Mouse (Mus musculus) lung, adult 18-20 months (tissue): ENCODE results near the gene Cck.

Experiments
- DNase-seq, 2 experiments: peaks; one replicate each; pipeline ENCODE4 v3.0.0; 2022; ENCODE audit warnings: mixed read lengths in 2 of 2

Cck gene

DNA sequence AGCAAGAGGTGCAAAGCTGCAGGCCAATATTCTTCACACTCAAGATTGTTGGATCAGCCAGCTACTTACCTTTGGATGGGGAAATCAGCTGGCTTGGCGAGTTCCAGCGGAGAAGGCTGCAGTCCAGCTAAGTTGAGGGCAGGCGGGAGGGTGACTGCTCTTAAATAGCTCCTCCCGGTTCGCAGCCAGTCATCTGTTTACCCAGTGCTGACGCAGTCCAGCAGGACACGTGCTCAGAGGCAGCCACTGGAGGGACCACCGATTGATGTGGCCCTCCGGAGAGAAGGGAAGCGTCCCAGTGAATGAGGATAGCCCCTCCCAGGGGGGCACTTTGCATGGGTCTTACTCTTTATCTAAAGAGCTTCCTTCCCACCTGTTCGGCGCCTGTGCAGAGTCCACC is at the start of gene Cck:
Cck (minus strand) TSS at position 166 of the 400 bp plus-strand sequence.
- peak; percentile 55 to 69 for DNase-seq

DNA sequence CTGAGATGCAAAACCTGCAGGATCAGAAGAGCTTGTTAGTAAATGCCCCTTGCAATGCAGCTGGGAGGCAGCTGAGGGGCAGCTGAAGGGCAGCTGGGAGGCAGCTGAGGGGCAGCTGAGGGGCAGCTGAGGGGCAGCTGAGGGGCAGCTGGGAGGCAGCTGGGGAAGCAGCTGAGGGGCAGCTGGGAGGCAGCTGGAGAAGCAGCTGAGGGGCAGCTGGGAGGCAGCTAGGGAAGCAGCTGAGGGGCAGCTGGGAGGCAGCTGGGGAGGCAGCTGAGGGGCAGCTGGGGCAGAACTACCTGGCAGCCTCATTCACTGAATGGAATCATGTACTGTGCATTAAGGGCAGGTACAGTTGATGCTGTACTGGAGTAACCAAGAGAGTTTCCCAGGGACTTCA is 46.0 kb upstream of the Cck start:
- no peak for DNase-seq

DNA sequence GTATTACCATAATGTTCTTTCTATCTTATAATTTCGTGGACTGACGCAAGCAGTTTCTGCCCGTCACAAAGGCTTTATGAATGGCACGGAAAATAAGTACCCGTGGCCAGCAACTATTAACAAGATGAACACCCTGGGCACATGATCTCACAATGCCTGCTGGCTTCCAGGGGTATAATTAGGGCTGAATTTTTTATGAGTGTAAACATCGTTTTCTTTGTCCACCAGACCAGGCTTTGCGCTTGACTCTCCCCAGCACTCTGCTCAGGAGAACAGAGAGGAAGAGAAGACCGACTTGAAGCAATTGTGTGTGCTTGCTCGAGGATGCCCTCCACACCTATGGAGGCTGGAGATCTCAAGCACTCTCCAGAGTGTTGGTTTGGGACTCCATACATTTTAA is 37.1 kb upstream of the Cck start:
- DNase-seq: no peak

DNA sequence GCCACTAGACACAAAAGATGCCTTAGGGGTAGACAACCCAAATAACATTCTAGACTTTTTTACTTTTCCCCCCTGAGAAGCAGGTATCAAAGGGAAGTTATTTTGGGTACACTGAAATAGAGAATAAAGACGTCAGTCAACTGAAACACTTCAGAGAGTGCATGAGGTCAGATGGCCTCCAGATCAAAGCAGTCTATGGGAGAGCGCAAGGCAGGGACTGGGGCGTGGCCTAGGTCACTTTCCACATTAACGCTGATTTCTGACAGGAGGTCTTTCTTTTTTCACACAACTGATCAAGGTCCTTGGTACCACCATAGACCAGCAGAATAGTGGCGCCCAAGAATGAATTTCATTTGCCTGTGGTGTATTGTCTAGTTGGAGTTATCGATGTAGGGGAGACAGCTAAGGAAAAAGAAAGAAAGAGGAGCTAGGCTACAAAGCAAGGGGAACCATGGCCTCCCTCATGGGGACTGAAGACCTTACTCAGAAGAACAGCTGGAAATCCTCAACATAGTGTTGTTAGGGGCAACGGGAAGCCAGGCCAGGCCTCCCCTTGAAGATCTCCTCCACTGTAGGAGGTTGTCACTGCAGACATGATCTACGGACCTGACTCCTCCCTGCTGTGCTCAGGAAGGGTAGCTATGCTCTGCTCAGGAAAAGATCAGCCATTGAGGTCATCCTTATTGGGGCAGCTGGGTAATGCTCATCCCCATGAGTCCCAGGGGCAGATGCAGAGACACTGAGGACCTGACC is 33.3 kb upstream of the Cck start:
- no peak for DNase-seq

DNA sequence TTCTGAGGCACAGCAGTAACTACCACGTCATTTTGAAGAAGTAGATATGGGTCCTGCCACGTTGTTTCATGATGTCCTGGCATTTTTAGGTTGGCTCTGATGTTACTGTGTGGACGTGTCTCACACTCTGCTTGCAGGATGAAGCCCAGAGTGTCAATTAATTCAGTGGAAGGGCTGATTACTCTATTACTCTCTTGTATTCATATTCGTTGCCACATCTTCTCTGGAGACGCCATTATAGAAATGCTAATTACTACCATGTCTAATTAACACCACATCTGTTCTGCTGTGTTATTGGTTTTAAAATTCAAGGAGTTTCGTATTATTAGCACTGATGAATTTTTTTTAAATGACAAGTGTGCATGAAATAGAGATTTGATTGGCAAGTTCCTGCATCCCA is 30.7 kb upstream of the Cck start:
- no peak for DNase-seq

DNA sequence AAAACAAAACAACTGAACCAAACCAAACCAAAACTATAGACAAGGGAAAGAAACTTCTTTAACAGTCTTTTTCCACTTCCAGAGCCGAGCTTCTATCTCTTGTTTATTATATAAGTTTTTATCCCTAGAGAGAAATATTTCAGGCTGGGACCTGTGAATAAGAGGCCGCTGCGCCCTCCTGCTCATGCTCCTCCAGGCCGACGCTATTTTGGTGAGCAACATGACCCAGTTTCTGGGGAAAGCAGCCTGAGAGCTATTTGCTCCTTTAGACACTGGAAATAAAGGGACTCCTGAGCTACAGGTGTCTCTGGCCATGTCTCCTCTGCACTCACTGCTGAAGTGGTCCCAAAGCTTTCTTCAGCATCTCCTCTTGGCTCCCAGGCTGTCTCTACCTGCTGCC is 24.6 kb upstream of the Cck start:
- no peak for DNase-seq

DNA sequence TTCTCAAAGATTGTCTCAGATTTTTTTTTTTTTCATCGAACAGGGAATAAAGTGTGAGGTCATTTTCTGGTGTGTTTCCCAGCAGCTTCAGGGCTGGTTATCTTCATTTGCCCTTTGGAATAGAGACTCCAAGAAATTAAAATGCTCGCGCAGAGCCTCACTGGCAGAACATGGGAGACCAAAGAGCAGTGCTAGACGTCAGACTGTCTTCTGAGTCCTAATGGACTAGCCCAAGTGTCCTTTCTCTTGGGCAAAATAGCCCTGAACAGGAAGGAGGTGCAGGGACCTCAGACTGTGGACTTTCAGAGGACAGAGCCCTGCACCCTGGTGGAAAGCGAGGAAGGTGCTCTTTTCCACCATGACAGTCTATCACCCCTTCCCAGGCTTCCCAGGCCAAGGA is 19.0 kb upstream of the Cck start:
- no peak for DNase-seq

DNA sequence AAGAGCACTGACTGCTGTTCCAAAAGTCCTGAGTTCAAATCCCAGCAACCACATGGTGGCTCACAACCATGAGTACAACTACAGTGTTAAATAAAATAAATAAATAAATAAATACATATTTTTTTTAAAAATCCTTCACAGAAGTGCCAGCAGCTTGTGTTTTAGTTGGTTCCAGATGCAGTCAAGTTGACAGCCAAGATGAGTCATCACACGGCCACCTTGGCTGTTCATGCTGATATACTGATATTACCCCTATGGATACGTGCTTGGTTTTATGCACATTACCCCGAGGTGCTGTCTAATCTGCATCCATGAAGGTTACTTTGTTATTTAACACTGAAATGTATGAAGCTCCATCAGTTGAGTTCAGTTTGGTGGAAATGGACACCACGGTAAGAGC is 16.4 kb upstream of the Cck start:
- DNase-seq: no peak

DNA sequence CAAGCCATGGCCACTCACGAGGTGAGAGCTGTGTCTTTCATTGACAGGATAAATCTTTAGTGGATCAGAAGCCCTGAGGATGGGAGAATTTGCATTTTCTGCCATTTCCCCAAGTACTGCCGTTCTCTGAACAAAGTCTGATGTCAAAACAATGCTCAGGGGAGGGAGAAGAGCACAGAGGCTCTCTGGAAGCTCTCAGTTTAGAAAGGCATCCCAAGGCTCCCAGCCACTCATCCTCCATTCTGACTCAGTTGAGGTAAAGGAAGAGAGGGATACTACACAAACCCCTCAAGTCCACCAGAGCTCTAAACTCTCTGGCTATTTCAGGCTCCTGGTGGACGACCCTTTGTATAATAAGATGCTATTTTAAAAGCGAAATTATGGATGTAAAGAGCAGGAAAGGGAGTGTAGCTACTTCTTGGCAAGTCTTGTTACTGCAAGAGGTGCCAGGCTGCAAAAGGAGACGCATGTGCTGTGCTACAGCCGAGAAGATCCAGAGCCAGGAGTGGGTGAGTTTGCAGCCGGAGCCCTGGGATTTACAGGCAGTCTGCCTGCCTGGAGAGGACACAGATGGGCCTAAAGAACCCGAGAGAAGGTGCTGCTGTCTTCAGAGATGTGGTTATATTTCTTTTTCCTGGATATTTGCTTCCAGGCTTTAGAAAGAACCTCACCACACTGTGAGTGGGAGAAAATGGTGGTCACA is 11.1 kb upstream of the Cck start:
- DNase-seq: no peak

DNA sequence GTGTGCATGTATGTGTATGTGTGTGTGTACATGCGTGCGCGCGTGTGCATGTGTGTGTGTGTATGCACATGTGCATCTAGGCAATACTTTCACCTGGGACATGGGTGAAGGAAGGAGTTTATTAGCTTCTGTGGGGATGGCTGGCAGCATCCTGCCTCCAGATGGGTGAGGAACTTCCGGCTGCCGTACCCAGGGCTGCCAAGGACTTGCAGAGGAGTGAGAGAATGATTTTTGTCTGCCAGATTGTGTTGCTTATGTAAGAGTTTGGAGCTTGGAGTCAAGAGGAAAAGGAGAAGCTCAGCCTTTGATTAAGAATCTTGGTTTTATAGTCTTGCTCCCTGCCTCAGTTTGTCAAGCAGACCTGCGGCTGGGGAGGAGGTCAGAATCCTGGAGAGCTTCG is 9.9 kb upstream of the Cck start:
- no peak for DNase-seq

DNA sequence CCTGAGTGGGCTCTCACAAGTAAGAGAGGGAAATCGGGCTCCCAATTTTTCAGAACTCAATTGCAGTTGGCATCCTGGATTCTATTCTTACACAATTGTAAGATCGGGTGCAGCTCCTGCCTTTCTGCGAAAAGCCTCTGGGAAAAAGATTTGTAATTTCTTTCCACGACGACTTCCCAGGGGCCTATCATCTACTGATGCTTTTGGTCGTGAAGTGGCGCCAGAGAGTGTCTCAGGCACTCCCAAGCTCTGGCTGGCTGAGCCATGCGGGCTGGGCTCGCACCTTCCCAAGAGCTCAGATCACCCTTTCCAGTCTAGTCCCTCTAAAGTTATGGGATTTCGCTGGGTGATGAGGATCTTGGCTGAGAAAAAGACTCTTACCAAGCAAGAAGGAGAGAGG is 608 bp upstream of the Cck start:
- DNase-seq: no peak

DNA sequence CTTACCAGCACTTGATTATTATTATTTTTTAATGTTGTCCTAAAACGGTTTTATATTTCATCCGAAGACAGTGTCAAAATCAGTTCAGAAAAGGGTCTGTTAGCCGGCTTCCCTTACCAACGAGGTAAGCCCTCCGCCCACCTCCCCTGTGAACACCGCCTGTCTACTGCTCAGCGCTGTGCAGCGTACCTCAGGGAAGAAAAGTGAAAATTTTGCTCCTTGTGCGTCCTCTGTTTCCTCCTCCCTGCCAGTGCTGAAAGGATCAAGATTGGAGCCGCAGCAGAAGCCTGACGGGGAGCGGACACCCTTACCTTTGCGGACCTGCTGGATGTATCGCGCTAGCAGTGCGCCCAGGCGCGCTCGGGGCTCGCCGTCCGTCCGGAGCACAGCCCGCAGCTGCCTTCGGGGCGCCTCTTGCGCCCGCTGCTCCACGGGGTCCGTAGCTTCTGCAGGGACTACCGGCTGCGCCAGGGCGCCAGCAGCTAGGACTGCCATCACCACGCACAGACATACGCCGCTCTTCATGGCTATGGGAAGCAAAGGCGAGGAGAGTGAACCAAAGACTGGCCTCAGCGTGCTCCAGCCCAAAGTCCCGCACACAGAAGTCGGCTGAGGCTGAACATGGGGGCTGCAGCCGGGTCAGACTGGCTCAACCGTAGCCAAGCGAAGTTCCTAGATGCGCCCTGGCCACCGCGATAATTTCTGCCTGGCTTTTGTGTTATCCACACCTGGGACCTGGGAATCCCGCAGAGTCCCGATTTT is 1.3 kb downstream of the Cck start:
- DNase-seq: no peak

DNA sequence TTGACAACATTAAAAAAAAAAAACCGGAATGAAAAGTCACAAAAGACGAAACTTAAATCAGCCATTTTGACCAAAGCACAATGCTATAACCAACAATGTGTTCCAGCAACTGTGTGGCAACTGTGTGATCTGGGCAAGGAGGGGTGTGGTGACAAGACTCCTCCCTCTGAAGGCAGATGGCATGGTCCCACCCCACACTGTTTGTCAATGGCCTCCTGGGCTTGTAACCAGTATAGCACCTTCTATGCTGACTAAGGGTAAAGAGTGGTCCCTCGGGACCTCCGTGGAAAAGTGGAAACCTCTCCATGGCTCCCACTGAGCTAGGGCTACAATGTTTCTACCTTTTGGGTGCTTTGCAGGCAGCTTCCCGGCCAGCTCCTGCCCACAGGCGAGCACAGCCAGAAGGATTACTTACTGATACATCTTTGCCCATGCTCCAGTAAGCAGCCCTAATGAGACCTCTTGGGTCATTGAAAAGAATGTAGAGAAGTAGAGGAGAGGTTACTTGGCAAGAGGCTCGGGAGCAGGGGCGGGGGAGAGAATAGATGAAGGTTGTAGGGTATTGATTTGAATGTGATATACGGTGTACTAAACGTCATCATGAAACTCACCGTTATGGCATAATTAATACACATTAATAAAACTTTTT is 3.8 kb downstream of the Cck start:
- no peak for DNase-seq

DNA sequence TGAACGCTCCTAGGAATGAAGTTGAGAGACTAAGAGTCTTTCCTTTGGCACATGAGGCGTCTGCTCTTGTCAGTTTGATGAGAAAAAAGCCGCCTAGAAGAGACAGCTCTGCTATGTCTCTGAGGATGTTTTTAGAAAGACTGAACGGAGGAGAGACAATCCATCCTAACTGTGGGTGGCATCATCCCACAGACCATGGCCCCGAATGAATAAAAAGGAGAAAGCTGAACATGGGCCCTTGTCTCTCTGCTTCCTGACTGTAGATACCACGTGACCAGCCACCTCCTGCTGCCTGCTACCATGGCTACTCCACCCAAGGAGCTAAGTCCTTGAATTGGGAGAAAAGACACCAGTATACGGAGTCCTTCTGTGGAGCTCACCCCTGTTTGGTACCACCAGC is 8.3 kb downstream of the Cck start:
- DNase-seq: no peak

DNA sequence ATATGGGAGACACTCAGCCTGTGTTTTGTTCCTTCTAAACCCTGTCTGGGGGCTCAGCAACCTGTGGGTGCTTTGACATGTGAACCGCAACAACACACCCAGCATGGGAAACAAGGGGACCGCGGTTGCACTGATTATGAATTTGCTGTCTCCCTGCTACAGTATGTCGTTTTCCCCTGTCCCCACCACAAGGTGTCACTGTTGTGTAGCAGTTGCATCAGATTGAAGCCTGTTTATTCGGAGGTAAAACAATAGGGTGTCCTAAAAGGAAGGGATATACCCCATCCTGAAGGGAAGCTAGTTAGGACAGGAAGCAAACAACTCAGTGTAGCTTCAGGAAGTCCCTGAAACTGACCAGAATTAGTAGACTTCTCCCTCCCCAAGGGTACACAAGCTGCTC is 16.0 kb downstream of the Cck start:
- peak; percentile 47 to 58 for DNase-seq

DNA sequence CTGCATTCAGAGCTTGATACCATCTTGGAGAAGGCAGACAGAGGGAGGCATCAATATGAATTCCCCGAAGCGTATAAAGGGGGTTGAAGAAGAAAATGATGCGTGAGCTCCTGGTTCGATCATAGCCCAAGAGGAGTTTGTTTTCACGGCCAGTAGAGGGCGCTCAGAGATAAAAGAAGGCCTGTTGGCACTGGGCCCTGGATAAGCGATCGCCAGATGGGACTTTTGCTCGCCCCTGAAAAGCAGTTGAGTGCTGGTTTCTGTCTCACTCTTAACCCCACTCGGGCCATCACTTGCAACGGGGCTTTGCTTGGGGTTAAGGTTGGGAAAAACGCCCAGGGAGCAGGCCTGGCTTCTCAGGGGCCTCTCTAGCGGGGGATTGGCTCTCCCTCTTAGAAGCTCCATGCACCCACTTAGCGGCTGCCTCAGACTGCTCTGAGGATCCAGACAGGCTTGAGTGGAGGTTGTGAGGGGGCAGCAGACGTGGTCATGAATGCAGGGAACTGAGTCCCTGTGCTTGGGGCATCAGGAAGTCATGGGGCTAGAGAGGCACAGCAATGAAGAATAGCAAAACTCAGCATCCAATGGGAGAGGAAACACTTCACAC is 18.1 kb downstream of the Cck start:
- peak; percentile 46 to 57 for DNase-seq

DNA sequence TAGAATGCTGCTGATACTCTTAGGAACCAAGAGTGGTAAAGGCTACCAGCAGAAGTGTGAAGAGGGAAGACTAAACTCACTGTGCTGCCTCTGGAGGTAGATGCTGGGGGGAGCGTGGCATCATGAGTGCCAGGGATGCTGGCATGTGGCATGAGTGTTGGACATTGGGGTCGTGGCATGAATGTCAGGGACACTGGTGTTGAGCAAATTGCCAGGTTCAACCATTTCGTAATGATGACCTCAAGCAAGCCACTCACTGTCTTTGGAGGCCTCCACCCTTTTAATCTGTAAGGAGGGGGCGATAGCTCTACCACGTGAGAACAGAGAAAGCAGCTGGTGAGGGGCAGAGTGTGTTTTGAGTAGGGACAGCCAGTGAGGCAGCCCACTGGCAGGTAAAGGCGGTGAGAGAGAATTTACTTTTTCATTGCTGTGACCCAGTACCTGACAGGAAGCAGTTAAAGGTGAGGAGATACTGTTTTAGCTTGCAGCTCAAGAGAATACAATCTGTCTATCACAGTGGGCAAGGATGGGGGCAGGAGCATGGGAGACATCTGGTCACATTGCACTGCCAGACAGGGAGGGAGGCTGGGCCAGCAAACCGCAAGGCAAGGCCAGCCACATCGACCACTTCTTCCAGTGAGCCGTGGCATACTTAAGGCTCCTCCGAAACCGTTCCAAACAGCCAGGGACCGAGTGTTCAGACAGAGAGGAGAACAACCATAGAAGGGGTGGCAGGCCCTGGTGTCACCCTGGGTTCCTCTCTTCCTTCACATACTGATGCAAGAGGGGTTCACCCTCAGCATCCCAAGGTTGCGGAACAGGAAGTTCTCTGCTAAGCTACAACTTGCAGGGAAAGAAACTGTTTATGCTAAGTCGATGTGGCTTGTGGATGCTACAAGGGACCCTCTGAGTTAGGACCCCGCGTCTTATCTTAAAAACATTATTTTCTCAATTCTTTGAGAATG is 19.7 kb downstream of the Cck start:
- DNase-seq: no peak

DNA sequence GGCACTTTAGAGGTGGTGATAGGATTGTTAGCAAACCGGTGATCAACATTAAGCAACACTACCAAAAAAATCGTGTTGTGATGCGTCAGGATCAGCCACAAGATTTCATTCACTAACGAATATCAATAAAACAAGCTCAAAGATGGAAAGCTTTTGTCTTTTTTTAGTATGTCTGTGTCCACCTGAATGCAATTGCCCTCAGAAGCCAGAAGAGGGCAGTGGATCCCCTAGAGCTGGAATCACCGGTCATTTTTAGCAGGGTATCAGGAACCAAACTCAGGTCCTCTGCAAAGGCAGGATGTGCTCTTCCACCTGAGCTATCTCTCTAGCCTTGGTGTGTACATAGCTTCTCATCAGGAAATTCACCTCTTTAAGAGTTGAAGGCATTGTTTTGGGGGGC is 20.7 kb downstream of the Cck start:
- DNase-seq: no peak

DNA sequence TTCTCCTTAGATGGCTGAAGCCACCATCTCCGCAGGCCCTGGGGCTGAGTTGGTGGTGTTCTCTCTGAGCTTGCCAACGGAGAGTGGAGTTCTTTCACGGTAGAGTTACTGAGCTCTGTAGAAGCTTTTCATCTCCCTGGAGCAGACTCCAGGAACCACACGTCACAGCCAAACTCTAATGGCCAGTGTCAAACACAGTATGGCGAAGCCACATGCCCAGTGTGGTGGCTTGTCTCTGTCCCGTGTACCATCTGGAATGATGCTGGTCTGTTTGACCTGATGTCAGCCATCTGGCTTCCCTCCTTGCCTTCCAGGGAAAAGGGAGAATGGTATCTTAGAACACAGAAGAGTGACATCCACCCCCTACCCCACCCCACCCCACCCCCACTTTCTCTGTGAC is 25.8 kb downstream of the Cck start:
- DNase-seq: no peak

DNA sequence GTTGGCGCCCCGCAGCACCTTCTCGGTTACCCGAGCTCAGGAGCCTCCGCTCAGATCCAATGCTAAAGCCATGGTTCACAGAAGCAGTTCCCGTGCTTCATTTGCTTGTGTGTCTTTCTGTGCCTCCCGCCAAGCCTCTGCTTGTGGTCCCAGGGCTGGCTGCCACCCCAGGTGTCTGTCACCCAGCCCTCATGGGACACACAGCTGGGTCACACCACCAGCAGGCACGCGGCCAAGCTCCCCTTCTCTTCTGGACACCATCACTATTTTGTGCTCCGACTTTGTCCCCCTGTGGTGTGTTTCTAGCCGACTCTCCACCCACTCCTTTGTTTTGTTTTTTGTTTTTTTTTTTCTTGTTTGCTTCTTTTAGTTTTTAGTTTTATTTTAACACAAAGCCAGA is 28.0 kb downstream of the Cck start:
- no peak for DNase-seq

DNA sequence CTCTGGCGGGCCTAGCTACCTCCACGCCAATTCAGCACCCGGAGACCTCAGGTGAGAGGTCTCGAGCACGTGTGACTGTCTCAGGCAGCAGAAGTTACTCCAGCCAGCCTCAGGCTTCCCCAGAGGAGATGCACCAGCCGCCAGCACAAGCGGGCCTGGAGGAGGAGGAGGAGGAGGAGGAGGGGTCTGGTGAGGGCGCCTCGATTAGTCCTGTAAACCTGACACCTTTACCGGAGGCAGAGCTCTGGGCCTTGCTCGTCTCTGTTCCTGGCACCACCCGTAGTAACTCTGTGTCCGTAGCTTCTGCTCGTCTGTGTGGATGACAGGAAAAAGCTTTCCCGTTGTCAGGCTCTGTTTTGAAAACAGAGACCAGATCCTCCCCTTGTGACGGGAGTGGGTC is 35.0 kb downstream of the Cck start:
- no peak for DNase-seq

DNA sequence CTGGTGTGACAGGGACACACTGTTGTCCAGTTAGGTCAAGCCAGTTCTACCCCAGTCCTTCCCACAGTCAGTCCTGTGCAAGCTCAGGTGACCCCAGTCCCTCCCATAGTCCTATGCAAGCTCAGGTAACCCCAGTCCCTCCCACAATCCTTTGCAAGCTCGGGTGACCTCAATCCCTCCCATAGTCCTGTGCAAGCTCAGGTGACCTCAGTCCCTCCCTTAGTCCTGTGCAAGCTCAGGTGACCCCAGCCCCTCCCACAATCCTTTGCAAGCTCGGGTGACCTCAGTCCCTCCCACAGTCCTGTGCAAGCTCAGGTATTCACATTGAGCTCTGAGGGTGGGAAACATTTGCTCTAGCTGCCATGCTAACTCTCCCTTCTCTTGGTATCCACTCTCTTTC is 35.5 kb downstream of the Cck start:
- DNase-seq: no peak
